Mouse (Mus musculus): ENCODE measurements around the gene Mocs1.

- TF ChIP-seq POLR2A (IDR thresholded peaks at IDR 0.05; ENCODE audit: control insufficient read depth, extremely low read depth, insufficient read depth, low read length, poor library complexity) = no peak
- no peak for TF ChIP-seq CTCF (IDR thresholded peaks at IDR 0.05; ENCODE audit: borderline replicate concordance, control insufficient read depth, extremely low read depth, insufficient read depth, low read length, poor library complexity)
These were observed 56.3 kb downstream of the Mocs1 start for GRCm38 (mm10) chr17:49484435-49484834.
